Mouse (Mus musculus): ENCODE measurements around the gene Tbc1d1.

DNA sequence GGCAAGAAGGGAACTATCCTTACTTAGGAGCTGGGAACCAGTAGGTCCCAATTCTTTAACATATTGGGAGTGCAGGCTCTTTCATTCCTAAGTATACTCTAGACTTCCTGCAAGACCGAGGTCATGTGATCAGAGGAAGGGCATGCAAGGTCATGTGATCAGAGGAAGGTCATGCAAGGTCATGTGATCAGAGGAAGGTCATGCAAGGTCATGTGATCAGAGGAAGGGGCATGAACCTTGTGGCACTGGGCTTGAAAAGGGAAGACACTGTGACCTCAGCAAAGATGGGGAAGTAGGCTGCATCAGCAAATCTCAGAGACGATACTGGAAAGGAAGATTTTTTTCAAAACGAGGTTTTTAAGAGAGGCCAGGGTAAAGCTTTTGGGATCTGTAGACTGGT is 49.5 kb downstream of the Tbc1d1 start:
- TF ChIP-seq CTCF (IDR thresholded peaks at IDR 0.05; ENCODE audit: low read depth, low read length): no peak
- no peak for TF ChIP-seq POLR2A (IDR thresholded peaks at IDR 0.05; ENCODE audit: extremely low read depth, insufficient read depth, low read length)

Measured in liver, adult 2 months (tissue).